Comparison of ENCODE assay signal across 16 mouse cellular contexts in genomic region chr1:166821146-166821545, GRCm38 (mm10).
DNase-seq lines count a peak whose midpoint lies in the region; ATAC-seq and TF ChIP-seq lines count a peak whose summit lies in the region.
"Had no signal": no experiment of that assay in that cellular context is flagged by ENCODE, and none has a peak within 500 bp of the region (broad histone marks: within the 10 kb centered on the region; RNA-seq: fewer than 3 reads in every experiment).

No protein-coding gene starts in this region.

- no peak overlapping the region for H3K27ac ChIP-seq in kidney, postnatal 0 days
- H3K27ac ChIP-seq in kidney, embryonic 16.5 days (ENCODE audit: low read length) = no peak overlapping the region
- no peak overlapping the region for H3K27ac ChIP-seq in ES-Bruce4 (ENCODE audit: insufficient read depth, low read length)
- H3K27ac ChIP-seq: embryonic facial prominence, embryonic 12.5 days; midbrain, embryonic 13.5 days; neural tube, embryonic 12.5 days had no signal

- TF ChIP-seq CTCF in kidney, postnatal 0 days (IDR thresholded peaks at IDR 0.05; ENCODE audit: low read depth) = peak; percentile 31; the same call in 1 of the 2 replicates
- TF ChIP-seq CTCF in ES-Bruce4 (IDR thresholded peaks at IDR 0.05; ENCODE audit: low read depth, low read length) = peak; percentile 69

- H3K4me2 ChIP-seq in kidney, postnatal 0 days (ENCODE audit: low read length) = no peak overlapping the region
- H3K4me2 ChIP-seq in kidney, embryonic 16.5 days (replicated peaks; ENCODE audit: low read depth, low read length) = no peak overlapping the region
- H3K4me2 ChIP-seq: embryonic facial prominence, embryonic 12.5 days; midbrain, embryonic 13.5 days; neural tube, embryonic 12.5 days had no signal

- no peak for DNase-seq in kidney, postnatal 0 days (ENCODE audit: low spot score)
- DNase-seq in 416B (ENCODE audit: low read depth) = peak; percentile 39
- peak; percentile 10 for DNase-seq in c-Kit-positive CD71-positive TER-119-positive erythroid progenitor cells, embryonic 14.5 days (ENCODE audit: low spot score)
- DNase-seq in T-cell, adult 2 months (ENCODE audit: low spot score) = no peak
- no peak for DNase-seq in left cerebral cortex, adult 11 months (ENCODE audit: low spot score)
- DNase-seq: adrenal gland, adult 8-10 months; cerebellum, adult 9-11 months; heart, adult 18-20 months; kidney, adult 11 months; thymus, postnatal 36 days had no signal

- no peak for TF ChIP-seq POLR2A in ES-Bruce4 (IDR thresholded peaks at IDR 0.05; ENCODE audit: insufficient read depth, low read length)

- H3K36me3 ChIP-seq in kidney, postnatal 0 days (ENCODE audit: insufficient read depth, low read length) = no peaks in the 10 kb centered on the region
- H3K36me3 ChIP-seq in kidney, embryonic 16.5 days (ENCODE audit: insufficient read depth, low read length) = no peaks in the 10 kb centered on the region
- no peaks in the 10 kb centered on the region for H3K36me3 ChIP-seq in ES-Bruce4 (ENCODE audit: control insufficient read depth, insufficient read depth, low read length, poor library complexity, severe bottlenecking)
- H3K36me3 ChIP-seq: embryonic facial prominence, embryonic 12.5 days; midbrain, embryonic 13.5 days; neural tube, embryonic 12.5 days had no signal

- 43% methylated on average over 3 of the region's 3 CpGs for WGBS in kidney, postnatal 0 days
- 43% methylated on average over 3 of the region's 3 CpGs for WGBS in kidney, embryonic 16.5 days

- TF ChIP-seq EP300 in ES-Bruce4 (IDR thresholded peaks at IDR 0.05; ENCODE audit: insufficient read depth, low read depth, low read length) = no peak

- no peaks in the 10 kb centered on the region for H3K9me3 ChIP-seq in kidney, postnatal 0 days (replicated peaks; ENCODE audit: low read length)
- peaks cover 4% of the 10 kb centered on the region; the same call in 1 of the 2 replicates for H3K9me3 ChIP-seq in kidney, embryonic 16.5 days (ENCODE audit: low read length)
- no peaks in the 10 kb centered on the region for H3K9me3 ChIP-seq in ES-Bruce4 (replicated peaks; ENCODE audit: control insufficient read depth, insufficient read depth, low read length, poor library complexity, severe bottlenecking)
- H3K9me3 ChIP-seq: embryonic facial prominence, embryonic 12.5 days; midbrain, embryonic 13.5 days; neural tube, embryonic 12.5 days had no signal

- no peak overlapping the region for H3K9ac ChIP-seq in kidney, postnatal 0 days (ENCODE audit: low read depth, low read length)
- no peak overlapping the region for H3K9ac ChIP-seq in kidney, embryonic 16.5 days (replicated peaks; ENCODE audit: low read length)
- no peak overlapping the region for H3K9ac ChIP-seq in ES-Bruce4 (ENCODE audit: low read depth, poor library complexity, severe bottlenecking)
- H3K9ac ChIP-seq: embryonic facial prominence, embryonic 12.5 days; midbrain, embryonic 13.5 days; neural tube, embryonic 12.5 days had no signal

- no peak overlapping the region for H3K4me3 ChIP-seq in kidney, postnatal 0 days (replicated peaks; ENCODE audit: low read depth, low read length)
- no peak overlapping the region for H3K4me3 ChIP-seq in kidney, embryonic 16.5 days (ENCODE audit: low read length)
- H3K4me3 ChIP-seq in ES-Bruce4 (ENCODE audit: low read depth, low read length) = no peak overlapping the region
- H3K4me3 ChIP-seq: embryonic facial prominence, embryonic 12.5 days; midbrain, embryonic 13.5 days; neural tube, embryonic 12.5 days had no signal

- H3K27me3 ChIP-seq in kidney, postnatal 0 days (ENCODE audit: insufficient read depth, low read length) = no peaks in the 10 kb centered on the region
- no peaks in the 10 kb centered on the region for H3K27me3 ChIP-seq in kidney, embryonic 16.5 days (ENCODE audit: insufficient read depth, low read length)
- H3K27me3 ChIP-seq in ES-Bruce4 (ENCODE audit: control insufficient read depth, insufficient read depth, low read length, poor library complexity, severe bottlenecking) = no peaks in the 10 kb centered on the region
- H3K27me3 ChIP-seq: embryonic facial prominence, embryonic 12.5 days; midbrain, embryonic 13.5 days; neural tube, embryonic 12.5 days had no signal

- ATAC-seq in kidney, postnatal 0 days (replicated peaks; ENCODE audit: low FRiP score, low read depth) = no peak
- no peak for ATAC-seq in kidney, embryonic 16.5 days (ENCODE audit: low FRiP score, low TSS enrichment)
- ATAC-seq: forebrain, embryonic 14.5 days; midbrain, embryonic 13.5 days had no signal

- H3K4me1 ChIP-seq in kidney, postnatal 0 days (replicated peaks; ENCODE audit: insufficient read depth, low read length) = no peaks in the 10 kb centered on the region
- no peaks in the 10 kb centered on the region for H3K4me1 ChIP-seq in kidney, embryonic 16.5 days (ENCODE audit: insufficient read depth, low read length)
- no peaks in the 10 kb centered on the region for H3K4me1 ChIP-seq in ES-Bruce4 (ENCODE audit: control insufficient read depth, insufficient read depth, low read length)
- H3K4me1 ChIP-seq: embryonic facial prominence, embryonic 12.5 days; midbrain, embryonic 13.5 days; neural tube, embryonic 12.5 days had no signal

Comparison
In these comparisons a context has a peak if more than half of its experiments do, and no peak if none do; other contexts are left out.
1. DNase-seq: peak in 416B (single experiment) and c-Kit-positive CD71-positive TER-119-positive erythroid progenitor cells, embryonic 14.5 days (single experiment); none in kidney, postnatal 0 days (single experiment), T-cell, adult 2 months (single experiment) and left cerebral cortex, adult 11 months (single experiment).